Mouse (Mus musculus) layer of hippocampus, adult 11-12 months (tissue): ENCODE results near the gene Zic5.
A peak's percentile ranks its signal among the peaks of the same experiment; 100 is the strongest.

Experiments
- DNase-seq: peaks from one replicate; pipeline ENCODE4 v3.0.0; 2022; ENCODE audit warnings: low spot score

Zic5 gene

DNA sequence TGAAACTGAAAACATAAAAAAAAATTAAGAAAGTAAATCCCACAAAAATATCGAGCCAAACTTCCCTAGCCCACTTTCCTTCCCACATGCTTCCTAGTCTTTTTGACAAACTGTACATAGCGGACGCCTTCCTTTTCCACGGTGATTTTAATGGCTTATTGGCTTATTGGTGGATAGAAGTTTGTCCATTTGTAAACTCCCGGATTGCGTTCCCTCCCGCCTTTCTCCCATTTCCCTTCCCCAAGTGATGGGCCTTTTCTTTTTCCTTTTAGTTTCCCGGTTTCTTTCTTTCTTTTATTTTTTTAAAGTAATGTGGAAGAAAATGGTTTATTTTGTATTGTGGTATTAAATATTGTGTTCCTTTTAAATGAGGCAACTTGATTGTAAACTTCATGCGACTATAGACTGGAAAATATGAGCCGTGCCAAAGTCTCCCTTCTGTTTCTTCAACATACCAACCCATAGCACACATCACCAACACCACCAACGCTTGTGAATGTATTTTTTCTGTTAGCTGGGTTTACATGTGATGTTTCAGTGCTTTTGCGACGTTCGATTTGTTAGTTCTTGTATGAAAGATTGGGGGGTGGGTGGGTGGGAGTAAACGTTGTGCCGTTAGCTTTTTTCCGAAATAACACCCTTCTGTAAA, 14.1 kb upstream of the Zic5 start:
- no peak for DNase-seq

DNA sequence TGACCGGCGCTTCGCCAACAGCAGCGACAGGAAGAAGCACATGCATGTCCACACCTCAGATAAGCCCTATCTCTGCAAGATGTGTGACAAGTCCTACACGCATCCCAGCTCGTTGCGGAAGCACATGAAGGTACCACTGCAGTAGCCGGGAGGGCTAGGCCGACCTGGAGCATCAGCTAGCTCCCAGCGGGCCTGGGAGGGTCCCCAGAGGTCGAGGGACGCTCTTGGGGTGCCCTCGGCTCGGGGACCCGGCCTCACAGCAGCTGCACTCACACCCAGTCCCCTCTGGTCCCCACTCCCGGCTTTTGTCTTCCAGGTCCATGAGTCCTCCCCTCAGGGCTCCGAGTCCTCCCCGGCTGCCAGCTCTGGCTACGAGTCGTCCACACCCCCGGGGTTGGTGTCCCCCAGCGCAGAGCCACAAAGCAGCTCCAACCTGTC, 13.1 kb upstream of the Zic5 start:
- no peak for DNase-seq

DNA sequence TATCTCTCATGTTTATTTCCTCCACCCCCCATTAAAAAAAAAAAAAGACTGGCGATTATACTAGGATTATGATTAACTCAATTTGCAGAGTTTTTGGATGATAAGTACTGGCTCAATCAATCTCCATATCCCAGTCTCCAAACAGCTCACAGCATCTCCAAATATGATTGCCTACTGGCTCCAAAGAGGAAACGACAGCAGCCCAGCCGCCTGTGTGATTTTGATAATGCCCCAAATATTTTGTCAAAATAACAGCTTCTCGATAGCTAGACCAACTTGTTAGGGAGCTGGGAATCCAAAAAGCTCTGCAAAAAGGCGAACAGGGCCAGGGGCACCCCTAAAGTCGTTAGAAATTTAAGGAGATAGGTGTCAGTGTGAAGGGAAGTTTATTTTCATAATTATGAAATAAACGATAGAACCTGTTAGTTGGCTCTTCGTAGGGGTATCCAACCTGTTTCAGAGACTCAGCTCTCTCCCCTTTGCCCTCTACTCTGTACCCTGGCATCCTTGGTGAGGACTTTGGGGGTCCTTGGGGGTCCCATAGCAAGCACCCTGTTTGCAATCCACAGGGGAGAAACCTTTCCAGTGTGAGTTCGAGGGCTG, 12.6 kb upstream of the Zic5 start:
- DNase-seq, result no peak

- DNase-seq, result no peak
Measured at GRCm38 (mm10) chr14:122477261-122477671, 11.8 kb upstream of the Zic5 start.

- DNase-seq, result no peak
Measured at GRCm38 (mm10) chr14:122476822-122477215, 11.3 kb upstream of the Zic5 start.

- no peak for DNase-seq
Measured at GRCm38 (mm10) chr14:122476041-122476821, 10.8 kb upstream of the Zic5 start.

DNA sequence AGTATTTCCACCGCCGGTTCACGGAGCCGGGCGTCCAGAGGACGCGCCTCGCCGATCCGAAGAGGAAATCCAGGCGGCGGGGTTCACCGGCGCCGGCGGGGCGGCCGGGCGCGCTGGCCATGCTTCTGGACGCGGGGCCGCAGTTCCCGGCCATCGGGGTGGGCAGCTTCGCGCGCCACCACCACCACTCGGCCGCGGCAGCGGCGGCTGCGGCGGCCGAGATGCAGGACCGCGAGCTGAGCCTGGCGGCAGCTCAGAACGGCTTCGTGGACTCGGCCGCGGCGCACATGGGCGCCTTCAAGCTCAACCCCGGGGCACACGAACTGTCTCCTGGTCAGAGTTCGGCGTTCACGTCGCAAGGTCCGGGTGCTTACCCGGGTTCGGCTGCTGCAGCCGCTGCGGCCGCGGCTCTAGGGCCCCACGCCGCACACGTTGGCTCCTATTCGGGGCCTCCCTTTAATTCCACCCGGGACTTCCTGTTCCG, 10.1 kb upstream of the Zic5 start:
- DNase-seq, result no peak

DNA sequence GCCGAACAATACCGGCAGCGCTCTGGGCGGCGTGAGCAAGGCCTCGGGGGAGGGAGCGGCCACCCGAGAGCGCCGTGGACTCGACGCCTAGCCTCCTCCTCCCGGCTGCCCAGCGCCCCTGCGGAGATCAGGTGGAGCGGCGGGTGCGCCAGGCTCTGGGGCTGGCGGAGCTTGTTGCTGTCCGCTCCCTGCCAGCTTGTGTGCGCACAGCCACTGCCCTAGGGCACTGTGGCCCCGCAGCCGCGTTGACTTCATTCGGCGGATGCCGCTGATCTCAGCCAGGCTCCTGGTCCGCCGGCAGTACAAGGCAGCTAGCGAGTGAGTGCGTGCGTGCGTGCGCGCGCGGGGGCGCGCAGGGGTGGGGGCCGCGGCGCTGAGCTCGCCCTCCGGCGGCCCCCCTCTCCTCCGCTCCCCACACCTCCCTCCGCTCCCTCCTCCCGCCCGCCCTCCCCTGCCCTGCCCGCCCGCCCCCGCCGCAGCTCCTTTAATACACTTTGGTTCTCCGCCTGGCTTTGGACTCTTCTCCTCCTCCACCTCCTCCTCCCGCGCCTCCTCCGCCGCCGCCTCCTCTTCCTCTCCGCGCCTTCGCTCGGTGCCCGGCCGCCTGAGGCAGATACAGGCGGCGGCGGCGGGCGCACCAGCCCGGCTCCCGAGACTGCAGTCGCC, 9.5 kb upstream of the Zic5 start, which contains the start of gene Zic2:
Zic2 (plus strand) TSS at position 545 of the 666 bp plus-strand sequence.
- peak; percentile 42 for DNase-seq

DNA sequence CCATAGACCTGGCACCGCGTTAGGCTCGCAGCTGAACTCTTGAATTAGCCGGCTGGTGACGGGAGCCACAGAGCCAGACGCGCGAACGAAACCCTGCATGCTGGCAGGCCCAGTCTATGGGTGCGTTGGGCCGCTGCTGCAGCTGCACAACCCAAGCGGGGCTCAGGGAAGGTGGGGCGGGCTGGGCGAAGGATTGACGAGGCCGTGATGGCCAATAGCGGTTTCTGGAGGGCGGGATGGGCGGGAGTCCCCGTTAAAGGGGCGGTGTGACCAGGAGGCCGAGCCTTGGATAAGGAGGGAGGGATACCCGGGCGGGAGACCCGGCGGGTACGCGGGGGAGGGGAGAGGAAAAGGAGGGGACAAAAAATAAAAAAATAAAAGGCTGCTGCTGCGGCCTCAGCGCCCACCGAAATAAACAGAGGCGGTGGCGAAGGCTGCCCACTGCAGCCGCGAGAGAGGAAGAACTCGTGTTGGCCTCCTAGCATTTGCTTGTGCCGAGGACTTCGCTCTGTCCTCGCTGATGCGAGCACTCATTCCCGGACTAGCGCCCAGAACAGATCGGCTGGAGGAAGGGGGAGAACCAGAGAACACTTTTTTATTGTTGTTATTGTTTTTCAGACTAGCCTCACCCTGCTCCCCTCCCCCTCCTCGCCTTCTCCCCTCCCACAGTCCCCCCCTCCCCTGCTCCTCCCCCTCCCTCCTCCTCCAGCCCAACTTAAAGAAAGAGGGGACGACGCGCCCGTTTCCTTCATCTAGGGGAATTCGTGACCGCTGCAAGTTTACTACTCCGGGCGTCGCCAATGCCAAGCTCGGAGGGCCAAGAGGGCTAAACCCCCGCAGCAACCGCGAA, 8.8 kb upstream of the Zic5 start:
- DNase-seq, result peak; percentile 44

DNA sequence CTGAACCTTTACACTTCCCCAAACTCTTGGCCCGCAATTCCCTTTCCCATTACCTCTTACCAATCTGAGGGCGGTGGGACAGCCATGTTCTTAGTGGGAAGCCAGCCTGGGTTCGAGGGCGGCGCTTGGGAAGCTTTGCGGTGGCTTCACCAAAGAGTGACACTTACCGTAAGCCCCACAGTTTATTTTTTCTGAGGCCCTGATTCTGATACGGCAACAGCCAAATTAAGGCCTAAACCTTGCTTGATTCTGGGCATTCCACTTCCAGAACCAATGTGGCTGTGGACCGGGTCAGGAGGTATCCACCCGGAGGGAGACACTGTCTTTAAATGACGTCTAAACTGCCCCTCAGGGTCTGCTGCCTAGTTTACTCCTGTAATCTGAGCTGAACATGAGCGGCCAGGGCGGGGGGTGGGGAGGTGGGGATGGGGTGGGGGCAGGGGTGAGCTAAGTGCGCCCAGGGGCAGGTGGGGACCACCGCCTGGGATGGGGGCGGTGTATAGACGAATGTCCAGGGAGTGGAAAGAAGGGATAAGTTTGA, 7.8 kb upstream of the Zic5 start:
- DNase-seq, result no peak

DNA sequence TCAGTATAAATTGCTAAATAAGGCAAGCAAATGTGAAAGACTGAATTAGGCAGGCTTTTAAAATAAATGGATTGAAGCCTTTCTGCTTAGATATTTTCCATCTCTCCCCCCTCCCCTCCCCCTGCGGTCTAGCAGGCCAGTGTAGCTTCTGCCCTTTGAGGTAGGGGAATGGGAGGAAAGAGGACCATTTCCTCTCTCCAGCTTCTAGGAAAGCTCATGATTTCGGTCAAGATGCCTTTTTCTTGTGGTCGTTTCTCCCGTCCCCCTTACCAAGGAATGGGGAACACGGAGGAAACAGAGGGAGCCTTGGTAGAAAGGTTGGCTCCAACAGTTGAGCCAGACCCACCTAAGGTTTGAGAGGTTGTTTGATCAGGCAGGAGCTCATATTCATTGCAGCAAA, 7.2 kb upstream of the Zic5 start:
- no peak for DNase-seq

DNA sequence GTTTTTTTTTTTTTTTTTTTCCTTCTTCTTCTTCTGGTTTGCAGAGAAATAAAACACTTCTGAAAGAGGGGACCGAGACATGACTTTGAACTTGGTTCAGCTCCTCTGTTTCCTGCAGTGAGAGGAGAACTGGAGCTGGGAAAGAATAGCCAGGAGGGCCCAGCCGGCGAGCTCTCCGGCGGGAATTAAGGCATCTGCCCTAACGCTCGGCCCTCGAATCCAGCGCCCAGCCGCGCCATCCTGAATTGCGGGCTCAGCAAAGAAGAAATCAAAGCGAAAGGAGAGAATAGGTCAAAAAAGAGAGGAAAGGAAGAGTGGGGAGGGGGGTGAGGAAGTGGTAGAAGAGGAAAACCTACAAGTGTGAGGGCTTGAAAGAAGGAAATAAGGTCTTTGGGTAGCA, 6.7 kb upstream of the Zic5 start:
- no peak for DNase-seq

GRCm38 (mm10) chr14:122471449-122472085, 6.1 kb upstream of the Zic5 start:
- DNase-seq, result no peak

DNA sequence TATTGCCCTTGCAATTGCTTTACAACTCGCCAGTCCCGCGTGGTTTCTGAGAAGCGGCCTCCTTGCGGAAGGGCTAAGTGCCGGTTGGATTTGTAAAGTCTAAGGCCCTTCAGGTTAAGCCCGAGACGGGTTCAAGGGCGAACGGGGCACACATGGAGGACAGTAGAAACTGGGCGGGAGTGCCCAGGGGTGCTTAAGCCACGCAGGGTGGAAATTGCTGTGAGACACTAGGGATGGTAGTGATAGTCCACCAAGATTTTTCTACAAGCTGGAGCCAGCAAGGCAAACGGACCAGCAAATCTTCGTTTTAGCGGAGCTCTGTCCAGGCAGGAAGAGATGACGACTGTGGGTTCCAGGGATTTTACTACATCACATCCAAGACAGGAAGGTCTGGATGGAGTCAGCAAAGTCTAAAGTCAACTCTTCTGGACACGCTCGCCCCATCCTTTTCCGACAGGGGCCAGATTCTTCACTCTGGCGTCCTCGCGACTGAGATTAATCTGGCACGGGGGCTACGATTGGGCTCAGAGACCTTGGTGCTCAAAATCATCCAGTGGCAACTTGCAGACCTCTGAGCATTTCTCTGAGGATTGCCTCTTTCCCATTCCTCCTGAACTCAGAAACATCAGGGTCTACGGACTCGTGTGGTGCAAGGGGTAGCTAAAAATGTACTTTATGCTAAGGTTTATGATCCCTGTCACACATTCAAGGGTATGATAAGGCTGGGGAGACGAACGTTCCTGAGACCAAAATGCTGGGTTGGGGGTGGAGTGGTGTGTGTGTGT, 3.7 kb upstream of the Zic5 start:
- no peak for DNase-seq

DNA sequence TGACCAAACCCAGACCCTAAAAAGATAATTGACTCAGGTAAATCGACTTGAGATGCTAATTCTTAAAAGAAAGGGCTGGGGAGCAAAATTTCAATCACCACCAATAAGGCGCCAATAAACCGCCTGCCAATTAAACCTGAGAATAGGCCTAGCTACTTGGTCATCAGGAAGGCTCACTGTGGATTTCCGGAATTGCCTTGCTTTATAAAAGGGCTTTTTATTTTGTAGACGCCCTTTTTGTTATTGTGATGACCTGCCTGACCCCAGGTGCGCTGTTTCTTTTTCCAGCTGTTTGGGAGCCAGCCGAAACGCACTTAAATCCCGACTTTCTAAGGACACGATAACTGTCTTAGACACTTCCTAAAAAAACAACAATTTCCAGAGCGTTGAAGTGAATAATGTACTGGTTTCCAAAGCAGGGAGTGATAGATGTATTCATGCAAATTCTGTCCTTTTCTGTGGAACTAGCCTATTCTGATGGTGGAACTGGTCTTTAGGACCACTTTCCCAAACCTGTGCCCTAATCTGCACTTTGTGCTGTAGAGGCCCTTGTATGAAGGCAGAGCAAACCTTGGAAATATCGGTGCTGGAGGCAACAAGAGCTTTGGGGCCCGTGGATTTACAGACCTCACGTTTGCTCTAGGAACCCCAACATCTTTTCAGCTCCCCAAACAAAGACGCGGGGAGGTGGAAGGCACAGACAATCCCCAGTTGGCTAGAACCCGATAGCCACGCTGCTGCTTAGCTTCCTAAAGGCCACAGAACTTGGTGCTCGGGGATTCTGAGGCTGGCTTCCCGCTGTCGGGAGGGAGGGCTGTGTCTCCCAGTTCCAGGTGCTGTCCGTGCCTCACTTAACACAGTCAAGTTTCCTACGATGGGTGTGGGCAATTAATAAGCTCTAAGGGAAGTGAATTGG, 2.7 kb upstream of the Zic5 start:
- DNase-seq, result no peak

DNA sequence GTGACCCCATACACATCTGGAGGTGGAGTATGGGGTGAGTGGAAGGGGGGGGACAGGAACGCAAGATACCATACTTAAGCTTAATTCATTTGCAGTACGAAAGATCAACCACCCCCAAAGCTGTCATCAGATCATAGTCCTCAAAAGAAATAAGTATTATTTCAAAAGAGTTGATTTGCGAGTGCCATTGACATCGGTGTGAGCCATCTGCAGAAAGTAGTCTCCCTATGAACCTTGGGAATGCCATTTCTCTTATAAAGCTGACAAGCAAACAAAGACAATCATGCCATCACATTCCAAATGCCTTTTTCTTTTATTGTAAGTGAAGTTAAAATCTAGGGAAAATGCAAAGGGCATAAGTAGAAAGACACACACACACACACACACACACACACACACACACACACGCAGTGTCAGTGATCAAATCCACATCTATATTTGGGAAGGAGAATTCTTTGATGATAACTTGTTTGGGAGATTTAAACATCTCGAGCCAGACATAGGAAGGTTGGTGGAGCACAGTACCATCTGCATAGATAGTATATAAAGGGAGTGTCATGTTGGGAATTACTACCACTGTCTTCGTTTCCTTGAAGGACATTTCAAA, 1.4 kb upstream of the Zic5 start:
- no peak for DNase-seq

GRCm38 (mm10) chr14:122465931-122466490, 534 bp upstream of the Zic5 start:
- no peak for DNase-seq

GRCm38 (mm10) chr14:122464351-122464762, 1.1 kb downstream of the Zic5 start:
- DNase-seq, result no peak
